Mouse (Mus musculus) telencephalon, adult 2 months (tissue): ENCODE measurements around the gene Atg14.

ENCODE experiments used
- DNase-seq: peaks from one replicate; pipeline ENCODE4 v3.0.0-alpha.2; 2011; ENCODE audit warnings: low read depth, low spot score

Atg14 gene

DNA sequence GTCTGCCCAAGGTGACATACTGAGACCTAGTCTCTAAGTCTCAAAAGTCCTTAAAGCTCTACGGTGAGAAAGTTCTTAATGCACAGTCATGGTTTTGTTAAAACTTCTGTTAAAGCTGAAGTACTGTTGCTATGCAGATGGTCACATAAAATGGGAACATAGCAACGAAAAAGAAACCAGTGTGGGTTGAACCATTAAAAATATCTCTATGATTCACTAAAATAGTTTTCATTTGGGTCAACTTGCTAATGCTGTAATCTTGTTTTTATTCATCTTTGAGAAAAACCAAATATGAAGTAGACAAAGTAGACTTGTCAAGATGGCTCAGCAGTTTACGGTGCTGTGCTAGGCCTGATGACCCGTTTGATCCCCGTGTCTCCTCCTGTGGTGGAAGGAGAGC lies 63.8 kb downstream of the Atg14 start:
- peak; percentile 83 for DNase-seq

DNA sequence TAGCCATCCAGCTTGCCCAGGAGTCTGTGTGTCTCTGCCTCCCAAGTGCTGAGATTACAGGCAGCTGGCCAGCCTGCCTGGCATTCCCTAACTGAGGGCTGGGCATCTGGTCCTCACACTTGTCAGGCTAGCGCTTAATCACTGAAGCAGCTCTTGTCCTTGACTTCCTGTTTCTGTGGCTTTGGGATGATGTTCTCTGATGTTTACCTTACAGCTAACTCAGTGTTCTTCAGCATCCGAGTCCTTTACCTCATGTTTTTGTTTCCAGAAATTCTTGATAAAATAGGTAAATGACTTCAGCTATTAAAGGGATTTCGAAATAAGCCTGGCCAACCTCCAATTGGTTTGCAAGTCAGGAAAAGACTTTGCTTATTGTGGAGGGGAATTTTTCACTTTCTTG lies 66.4 kb downstream of the Atg14 start:
- DNase-seq, result no peak

DNA sequence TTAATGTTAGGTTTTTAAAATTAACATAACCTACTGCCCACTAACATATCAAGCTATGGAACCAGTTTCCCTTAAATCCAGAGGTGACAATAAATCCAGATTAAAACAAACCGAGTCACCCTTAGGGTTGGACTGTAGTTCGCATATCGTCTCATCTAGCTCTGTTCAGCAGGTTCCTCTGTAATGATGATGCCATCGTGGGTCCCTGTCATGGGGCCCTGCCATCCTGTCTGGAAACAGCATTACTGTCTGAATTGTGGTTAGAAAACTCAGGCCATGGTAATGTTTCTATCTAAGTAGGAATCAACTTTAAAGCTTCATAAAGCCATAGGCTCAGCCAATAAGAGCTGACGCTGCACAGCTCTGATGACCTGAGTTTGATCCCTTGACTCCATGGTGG lies 71.8 kb downstream of the Atg14 start:
- no peak for DNase-seq

DNA sequence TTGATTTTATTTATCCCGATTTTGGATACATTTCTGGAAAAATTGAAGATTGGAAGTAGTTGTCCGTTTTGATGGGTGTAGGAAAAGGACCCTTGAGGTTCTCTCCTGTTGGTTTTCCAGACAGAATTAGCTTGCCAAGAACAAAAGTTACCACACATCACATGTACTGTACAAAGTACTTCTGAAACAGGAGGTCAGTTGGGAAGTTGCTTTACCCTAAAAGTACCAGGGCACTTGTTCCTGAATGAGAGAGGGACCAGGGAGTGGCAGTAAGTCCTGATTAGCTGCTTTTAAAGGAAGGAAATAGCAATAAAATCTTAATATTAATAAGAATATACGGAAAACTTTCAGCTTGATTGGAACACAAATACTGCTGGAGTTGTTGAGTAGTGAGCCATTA lies 73.3 kb downstream of the Atg14 start:
- DNase-seq, result no peak

DNA sequence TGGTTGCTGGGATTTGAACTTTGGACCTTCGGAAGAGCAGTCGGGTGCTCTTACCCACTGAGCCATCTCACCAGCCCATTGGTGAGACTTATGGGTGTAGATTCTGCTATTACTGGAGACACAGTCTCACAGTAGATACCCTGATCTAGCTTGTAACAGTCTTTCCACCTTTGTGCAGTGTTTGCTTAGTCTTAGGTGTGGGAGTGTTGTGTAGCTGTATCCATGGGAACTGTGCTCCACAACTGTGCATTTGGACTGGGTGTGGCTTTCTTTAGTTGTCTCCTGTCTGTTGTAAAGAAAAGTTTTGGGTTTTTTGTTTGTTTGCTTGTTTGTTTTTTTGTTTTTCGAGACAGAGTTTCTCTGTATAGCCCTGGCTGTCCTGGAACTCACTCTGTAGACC lies 74.5 kb downstream of the Atg14 start:
- no peak for DNase-seq

DNA sequence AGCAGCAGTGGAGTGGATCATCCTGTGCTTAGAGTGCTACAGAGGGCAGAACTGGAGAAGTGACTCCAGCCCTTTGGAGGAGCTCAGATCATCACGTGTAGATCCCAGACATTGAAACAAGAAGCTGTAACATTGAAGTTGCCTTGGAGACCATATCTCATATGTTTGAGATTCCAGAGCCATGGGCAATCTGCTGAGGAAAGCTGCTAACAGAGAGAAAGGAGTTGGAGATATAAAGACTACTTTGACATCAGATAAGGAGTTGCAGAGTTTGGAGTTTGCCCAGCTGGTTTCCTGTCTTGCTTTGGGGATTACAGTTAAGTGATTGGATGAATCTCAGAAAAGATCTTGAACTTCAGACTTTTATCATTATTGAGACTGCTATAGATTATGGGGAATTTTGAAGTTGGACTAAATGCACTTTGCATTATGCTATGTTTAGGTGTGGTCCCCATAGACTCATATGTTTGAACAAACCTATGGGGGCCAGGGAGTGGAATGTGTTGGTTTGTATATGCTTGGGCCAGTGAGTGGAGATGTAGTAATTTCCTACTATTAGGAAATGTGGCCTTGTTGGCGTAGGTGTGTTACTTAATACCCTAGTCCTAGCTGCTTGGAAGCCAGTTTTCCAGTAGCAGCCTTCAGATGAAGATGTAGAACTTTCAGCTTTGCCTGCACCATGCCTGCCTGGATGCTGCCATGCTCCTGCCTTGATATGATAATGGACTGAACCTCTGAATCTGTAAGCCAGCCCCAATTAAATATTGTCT lies 76.7 kb downstream of the Atg14 start:
- no peak for DNase-seq
